Mouse (Mus musculus) heart, postnatal 0 days (tissue): ENCODE measurements around the gene Cnot8. TPM values are rescaled to one million over a fixed set of nuclear protein-coding genes. Genes with fewer than 3 reads are reported as not detected.
"Not testable (repeated sequence)": the region's sequence is repeated elsewhere in the genome, so short reads cannot be mapped to it uniquely, and the experiment has no call there.

Experiments used
- ATAC-seq: fragments of 200-750 bp; cut with Nextera tagmentation; 2 replicates; pipeline ENCODE4 v1.8.0; 2017; ENCODE audit warnings: low read depth, moderate number of reproducible peaks, moderate library complexity; ENCODE audit not compliant: insufficient read depth
- DNase-seq: peaks from one replicate; pipeline ENCODE4 v3.0.0-alpha.2; 2016; ENCODE audit warnings: low spot score
- H3K27ac ChIP-seq: fragments of 300-500 bp; sonication (generic); 2 replicates; pipeline ENCODE4 v1.5.1; 2014; ENCODE audit warnings: low read depth, mild to moderate bottlenecking
- H3K27me3 ChIP-seq: fragments of 300-500 bp; sonication (generic); 2 replicates; pipeline ENCODE4 v1.6.1; 2014; ENCODE audit warnings: low read length, mixed read lengths; ENCODE audit not compliant: control insufficient read depth, insufficient read depth
- H3K36me3 ChIP-seq: fragments of 300-500 bp; sonication (generic); replicated peaks from 2 replicates; pipeline ENCODE4 v1.6.1; 2014; ENCODE audit warnings: low read length, mixed read lengths; ENCODE audit not compliant: control insufficient read depth, insufficient read depth
- H3K4me1 ChIP-seq: fragments of 300-500 bp; sonication (generic); 2 replicates; pipeline ENCODE4 v1.6.1; 2014; ENCODE audit warnings: antibody characterized with exemption; ENCODE audit not compliant: control insufficient read depth, insufficient read depth
- H3K4me2 ChIP-seq: fragments of 300-500 bp; sonication (generic); 2 replicates; pipeline ENCODE4 v1.6.1; 2014; ENCODE audit warnings: low read depth, mild to moderate bottlenecking, low read length, moderate library complexity
- H3K4me3 ChIP-seq: fragments of 300-500 bp; sonication (generic); 2 replicates; pipeline ENCODE4 v1.5.1; 2014; ENCODE audit warnings: low read depth, low read length
- H3K9ac ChIP-seq: fragments of 300-500 bp; sonication (generic); replicated peaks from 2 replicates; pipeline ENCODE4 v1.6.1; 2014; ENCODE audit warnings: low read depth, low read length, mixed read lengths
- H3K9me3 ChIP-seq: fragments of 300-500 bp; sonication (generic); replicated peaks from 2 replicates; pipeline ENCODE4 v1.6.1; 2016; ENCODE audit warnings: low read length; ENCODE audit not compliant: control insufficient read depth
- CTCF ChIP-seq: IDR thresholded peaks from 2 replicates; pipeline ENCODE4 v1.5.1; 2016; ENCODE audit warnings: antibody characterized with exemption, control low read depth, low read depth
- EP300 ChIP-seq: IDR thresholded peaks from 2 replicates; pipeline ENCODE4 v1.6.1; 2016; ENCODE audit warnings: antibody characterized with exemption, low read depth
- WGBS: fragments of 180-500 bp; shearing (Covaris S2); extraction: QIAGEN DNeasy Blood & Tissue Kit; methylation state at CpG from one replicate; pipeline ENCODE4 v1.1.7; 2014; 5-methylcytosine and 5-hydroxymethylcytosine counted together
- polyA plus RNA-seq: library from polyadenylated mRNA; unstranded; fragments of >200 nt; fragmentation: Nextera tagmentation; extraction: Ambion mirVana; gene quantifications from 2 replicates; pipeline ENCODE4 v1.2.1, GENCODE M21; 2015
- total RNA-seq: library from RNA; depleted of rRNA; stranded (reverse); fragments of >200 nt; gene quantifications from 2 replicates; pipeline ENCODE4 v1.2.3, GENCODE M21; 2014; ENCODE audit warnings: low replicate concordance; rRNA removed

Cnot8 gene
- total RNA-seq: 73.1 and 76.6 TPM in 2 replicates
- 68.6 and 71.3 TPM in 2 replicates for polyA plus RNA-seq

GRCm38 (mm10) chr11:58103697-58104306 is at the start of gene Cnot8:
Cnot8 (plus strand) TSS chr11:58104153.
- Histone ChIP-seq H3K4me3 (peak within 1 kb of the TSS; percentile 80), H3K27me3 (no peaks in the 10 kb centered on the region), H3K9ac (peak within 1 kb of the TSS; percentile 84), H3K4me2 (peak within 1 kb of the TSS; percentile 75), H3K4me1 (peaks cover 5% of the 10 kb centered on the region; the same call in 1 of the 2 replicates), H3K36me3 (no peaks in the 10 kb centered on the region), H3K27ac (peak within 1 kb of the TSS; percentile 91), H3K9me3 (no peaks in the 10 kb centered on the region)
- WGBS: under 1% methylated on average over 55 of the region's 55 CpGs
- DNase-seq (peak; percentile 99), ATAC-seq (peak; percentile 97)
- 0 out of 2 replicates have a peak, but pooled peaks have one; percentile 46 for TF ChIP-seq EP300
- no peak for TF ChIP-seq CTCF

- Histone ChIP-seq H3K9me3 (no peaks in the 10 kb centered on the region), H3K4me2 (no peak overlapping the region), H3K9ac (no peak overlapping the region), H3K4me1 (no peaks in the 10 kb centered on the region), H3K27ac (no peak overlapping the region), H3K36me3 (peaks cover 77% of the 10 kb centered on the region), H3K27me3 (no peaks in the 10 kb centered on the region), H3K4me3 (no peak overlapping the region)
- TF ChIP-seq CTCF (peak; percentile 83), EP300 (no peak)
- WGBS: 40% methylated on average over 6 of the region's 6 CpGs
- ATAC-seq: no peak
- peak; percentile 35 for DNase-seq
Observed at GRCm38 (mm10) chr11:58057455-58057854, 46.5 kb upstream of the Cnot8 start.

- ATAC-seq, H3K4me1 ChIP-seq, H3K4me2 ChIP-seq, H3K27me3 ChIP-seq, DNase-seq, H3K9ac ChIP-seq, H3K4me3 ChIP-seq, H3K9me3 ChIP-seq, H3K27ac ChIP-seq: not testable (repeated sequence)
- WGBS: 91% methylated on average over 7 of the region's 7 CpGs
- peaks cover 55% of the 10 kb centered on the region for H3K36me3 ChIP-seq
Observed at GRCm38 (mm10) chr11:58059752-58060151, 44.2 kb upstream of the Cnot8 start.

- 90% methylated on average over 2 of the region's 4 CpGs for WGBS
- not testable (repeated sequence) for H3K4me3 ChIP-seq, ATAC-seq, H3K9me3 ChIP-seq, H3K4me1 ChIP-seq, H3K27me3 ChIP-seq, H3K9ac ChIP-seq, H3K4me2 ChIP-seq, DNase-seq, H3K27ac ChIP-seq
- peaks cover 40% of the 10 kb centered on the region for H3K36me3 ChIP-seq
Observed at GRCm38 (mm10) chr11:58061218-58061617, 42.7 kb upstream of the Cnot8 start.

- Histone ChIP-seq H3K27me3 (no peaks in the 10 kb centered on the region), H3K9ac (no peak overlapping the region), H3K4me2 (no peak overlapping the region), H3K36me3 (peaks cover 28% of the 10 kb centered on the region), H3K4me3 (no peak overlapping the region), H3K27ac (no peak overlapping the region), H3K4me1 (no peaks in the 10 kb centered on the region), H3K9me3 (no peaks in the 10 kb centered on the region)
- no peak for ATAC-seq
- DNase-seq: no peak
- TF ChIP-seq CTCF (no peak), EP300 (no peak)
- WGBS: 83% methylated on average over 4 of the region's 4 CpGs
Observed at GRCm38 (mm10) chr11:58062586-58062985, 41.4 kb upstream of the Cnot8 start.

GRCm38 (mm10) chr11:58065025-58065424 is 38.9 kb upstream of the Cnot8 start:
- no peak for DNase-seq
- Histone ChIP-seq H3K27me3 (no peaks in the 10 kb centered on the region), H3K36me3 (peaks cover 8% of the 10 kb centered on the region), H3K9ac (no peak overlapping the region), H3K4me1 (no peaks in the 10 kb centered on the region), H3K9me3 (no peaks in the 10 kb centered on the region), H3K4me2 (no peak overlapping the region), H3K4me3 (no peak overlapping the region), H3K27ac (no peak overlapping the region)
- ATAC-seq: no peak
- TF ChIP-seq CTCF: no peak
- TF ChIP-seq EP300: no peak
- WGBS: 86% methylated on average over 4 of the region's 4 CpGs
